Mouse (Mus musculus): ENCODE data around the gene Tshz3.

The Tshz3 gene

DNA sequence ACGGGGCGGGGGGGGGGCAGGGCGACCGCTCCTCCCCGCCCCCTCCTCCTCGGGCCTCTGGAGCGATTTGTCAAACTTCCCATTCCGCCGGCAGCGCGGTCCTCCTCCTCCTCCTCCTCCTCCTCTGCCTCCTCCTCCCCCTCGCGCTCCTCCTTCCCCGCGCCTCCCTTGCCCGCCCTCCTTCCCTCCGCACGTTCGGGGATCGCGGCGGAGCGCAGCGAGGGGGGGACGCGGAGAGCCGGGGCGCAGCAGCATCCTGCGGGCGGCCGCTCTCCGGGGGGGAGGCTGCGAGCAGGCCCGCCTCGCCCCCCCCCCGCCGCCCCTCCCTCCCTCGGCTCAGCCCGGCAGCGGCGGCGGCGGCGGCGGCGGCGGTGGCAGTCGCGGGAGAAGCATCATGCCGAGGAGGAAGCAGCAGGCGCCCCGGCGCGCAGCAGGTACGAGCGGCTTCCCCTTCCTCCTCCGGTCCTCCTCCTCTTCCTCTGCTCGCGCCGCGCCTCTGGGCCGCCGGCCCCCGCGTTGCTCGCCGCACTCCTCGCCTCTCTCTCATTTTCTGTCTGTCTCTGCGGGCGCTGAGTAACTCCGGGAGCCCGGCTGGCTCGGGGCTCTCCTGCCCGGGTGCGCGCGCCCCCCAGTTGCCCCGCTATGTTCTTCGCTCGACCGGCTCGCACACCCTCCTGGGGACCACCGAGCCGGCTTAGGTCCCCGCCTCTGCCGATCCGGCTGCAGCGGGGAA, at the start of gene Tshz3:
TSS of gene Tshz3 (plus strand) at position 263 of the 733 bp plus-strand sequence.
- peak; percentile 77 for DNase-seq (ENCODE audit: inconsistent ontology term)

- no peak for DNase-seq (ENCODE audit: inconsistent ontology term)
Measured at GRCm38 (mm10) chr7:36655931-36656330, 42.0 kb upstream of the Tshz3 start.

DNA sequence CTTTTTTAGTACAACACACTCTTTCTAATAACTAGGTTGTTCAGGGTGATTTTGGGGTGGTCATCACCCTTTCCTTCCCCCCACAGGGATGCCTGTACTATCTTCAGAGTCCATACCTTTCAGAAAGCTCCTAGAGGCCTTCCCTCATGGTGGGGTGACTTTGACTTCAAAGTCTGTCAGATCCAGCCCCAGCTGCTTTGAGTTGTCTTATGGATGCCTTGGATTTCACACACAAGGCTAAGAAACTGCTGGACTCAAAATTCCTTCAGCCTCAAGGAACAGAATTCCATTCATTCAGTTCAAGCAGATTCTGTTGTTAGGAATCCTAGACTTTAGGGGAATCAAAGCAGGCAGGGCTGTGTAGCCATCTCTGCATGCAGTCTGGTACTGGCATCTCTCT, 41.5 kb upstream of the Tshz3 start:
- DNase-seq (ENCODE audit: inconsistent ontology term): no peak

DNA sequence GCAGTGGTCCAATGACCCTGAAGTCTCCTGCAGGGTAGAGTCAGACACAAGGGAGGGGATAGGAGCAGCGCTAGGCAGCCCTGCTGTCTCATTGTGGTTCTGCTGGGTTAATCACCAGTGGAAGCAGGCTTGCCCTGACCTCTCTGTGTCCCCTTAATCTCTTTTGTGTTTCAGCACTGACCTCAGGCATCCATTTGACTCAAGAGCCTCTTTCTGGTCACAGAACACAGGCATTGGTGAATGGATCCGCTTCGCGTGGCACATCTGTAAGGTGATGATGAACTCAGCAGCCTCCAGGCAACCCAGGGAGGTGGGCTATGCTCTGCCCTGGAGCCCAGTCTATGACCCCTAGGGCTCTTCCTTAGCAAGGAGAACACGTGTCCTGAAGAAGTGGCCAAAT, 39.6 kb upstream of the Tshz3 start:
- no peak for DNase-seq (ENCODE audit: inconsistent ontology term)

DNA sequence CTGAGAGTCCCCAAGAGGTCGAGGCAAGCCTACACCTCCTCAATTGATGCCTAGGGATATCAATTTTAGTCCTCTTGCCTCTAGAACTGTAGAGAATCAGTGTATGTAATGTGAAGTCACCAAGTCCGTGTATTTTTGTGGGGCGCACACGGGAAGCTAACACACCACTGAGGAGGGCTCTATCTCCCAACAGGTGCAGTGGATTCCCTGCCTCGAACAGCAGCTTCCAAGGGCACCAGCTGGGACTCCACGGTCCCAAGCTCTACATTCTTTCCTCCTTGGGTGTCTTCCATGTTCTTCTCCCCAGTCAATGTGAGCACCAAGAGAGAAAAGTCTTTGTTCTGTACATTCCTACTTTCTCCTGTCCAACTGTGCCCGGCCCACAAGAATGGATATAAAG, 38.7 kb upstream of the Tshz3 start:
- DNase-seq (ENCODE audit: inconsistent ontology term): no peak

GRCm38 (mm10) chr7:36660654-36661053, 37.3 kb upstream of the Tshz3 start:
- DNase-seq (ENCODE audit: inconsistent ontology term): no peak

GRCm38 (mm10) chr7:36663431-36663830, 34.5 kb upstream of the Tshz3 start:
- DNase-seq (ENCODE audit: inconsistent ontology term): no peak

- peak; percentile 52 for DNase-seq (ENCODE audit: inconsistent ontology term)
Measured at GRCm38 (mm10) chr7:36667767-36668166, 30.2 kb upstream of the Tshz3 start.

DNA sequence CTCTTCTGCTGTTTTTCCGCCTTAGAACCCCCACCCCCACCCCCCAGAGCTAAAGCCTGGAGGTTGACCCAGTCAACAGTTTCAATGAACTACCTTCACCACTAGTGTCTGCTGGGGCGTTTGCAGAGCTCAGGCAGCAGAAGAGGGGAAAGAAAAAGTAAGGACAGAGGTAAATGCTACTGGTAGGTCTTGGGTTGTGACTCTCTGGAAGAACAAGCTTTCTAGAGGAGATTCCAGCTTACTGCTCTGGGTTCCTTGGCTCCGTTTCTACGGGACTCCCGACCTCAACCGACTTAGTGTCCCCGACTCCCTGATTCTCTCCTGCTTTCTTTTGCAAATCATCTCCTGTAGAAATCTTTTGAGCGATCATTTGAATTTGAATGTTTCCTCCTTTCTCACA, 19.9 kb upstream of the Tshz3 start:
- no peak for DNase-seq (ENCODE audit: inconsistent ontology term)

- DNase-seq (ENCODE audit: inconsistent ontology term): no peak
Measured at GRCm38 (mm10) chr7:36678510-36678909, 19.4 kb upstream of the Tshz3 start.

DNA sequence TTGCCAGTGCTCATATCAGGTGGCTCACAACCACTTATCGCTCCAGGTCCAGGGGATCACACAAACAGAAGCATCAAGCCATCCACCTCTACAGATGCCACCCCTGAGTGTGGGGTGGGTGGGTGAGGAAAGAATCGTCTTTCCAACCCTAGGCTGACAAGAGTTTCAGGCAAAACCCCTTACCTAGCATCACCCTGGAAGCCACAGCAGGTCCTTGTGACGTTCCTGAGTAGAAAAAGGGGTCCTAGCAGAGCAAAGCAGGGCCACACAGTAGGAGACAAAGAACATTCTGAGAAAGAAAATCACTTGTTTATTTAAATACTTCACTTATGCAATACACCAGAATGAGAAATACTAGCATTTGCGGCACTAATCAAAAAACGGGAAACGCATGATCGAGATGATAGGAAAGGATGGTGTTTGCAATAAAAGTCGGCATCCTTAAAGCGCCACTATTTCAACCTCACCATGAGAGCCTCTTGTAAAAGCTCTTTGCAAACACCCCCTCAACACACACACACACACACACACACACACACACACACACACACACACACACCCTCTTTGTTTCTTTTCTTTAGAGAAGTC, 18.8 kb upstream of the Tshz3 start:
- DNase-seq (ENCODE audit: inconsistent ontology term): no peak

- peak; percentile 65 for DNase-seq (ENCODE audit: inconsistent ontology term)
Measured at GRCm38 (mm10) chr7:36679866-36680458, 18.0 kb upstream of the Tshz3 start.

DNA sequence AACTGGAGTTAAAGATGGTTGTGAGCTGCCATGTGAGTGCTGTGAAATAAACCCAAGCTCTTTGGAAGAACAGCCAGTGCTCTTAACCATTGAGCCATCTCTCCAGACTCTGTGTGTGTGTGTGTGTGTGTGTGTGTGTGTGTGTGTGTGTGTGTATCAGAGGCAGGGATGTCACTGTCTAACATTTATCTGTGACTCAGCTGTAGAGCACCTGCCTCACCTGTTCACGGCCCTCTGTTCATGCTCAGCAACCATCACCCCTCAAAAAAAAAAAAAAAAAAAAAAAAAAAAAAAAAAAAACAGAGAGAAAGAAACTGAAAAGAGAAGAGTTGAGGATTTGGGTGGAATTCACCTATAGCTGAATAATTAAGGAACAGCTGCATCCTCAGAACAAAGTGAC, 10.4 kb upstream of the Tshz3 start:
- DNase-seq (ENCODE audit: inconsistent ontology term): no peak

- no peak for DNase-seq (ENCODE audit: inconsistent ontology term)
Measured at GRCm38 (mm10) chr7:36689049-36689793, 8.7 kb upstream of the Tshz3 start.

DNA sequence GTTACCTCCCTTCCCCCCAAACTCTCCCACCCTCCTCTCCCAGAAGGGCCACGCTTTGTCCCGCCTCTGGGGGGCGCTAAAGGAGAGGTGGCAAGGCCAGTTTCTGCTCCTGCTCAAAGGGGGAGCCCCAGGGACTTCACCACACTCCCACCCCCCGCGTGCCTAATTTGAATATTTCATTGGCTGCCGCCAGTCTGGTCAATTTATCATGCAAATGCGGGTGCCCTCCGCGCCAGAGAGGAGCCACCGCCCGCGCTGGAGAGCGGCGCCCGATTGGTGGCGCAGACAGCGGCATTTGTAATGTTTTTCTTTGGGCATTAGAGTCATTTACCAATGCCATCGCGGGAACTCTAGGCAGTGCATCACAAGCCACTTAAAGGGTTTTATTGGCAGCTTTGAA, 7.4 kb upstream of the Tshz3 start:
- DNase-seq (ENCODE audit: inconsistent ontology term): peak; percentile 51

DNA sequence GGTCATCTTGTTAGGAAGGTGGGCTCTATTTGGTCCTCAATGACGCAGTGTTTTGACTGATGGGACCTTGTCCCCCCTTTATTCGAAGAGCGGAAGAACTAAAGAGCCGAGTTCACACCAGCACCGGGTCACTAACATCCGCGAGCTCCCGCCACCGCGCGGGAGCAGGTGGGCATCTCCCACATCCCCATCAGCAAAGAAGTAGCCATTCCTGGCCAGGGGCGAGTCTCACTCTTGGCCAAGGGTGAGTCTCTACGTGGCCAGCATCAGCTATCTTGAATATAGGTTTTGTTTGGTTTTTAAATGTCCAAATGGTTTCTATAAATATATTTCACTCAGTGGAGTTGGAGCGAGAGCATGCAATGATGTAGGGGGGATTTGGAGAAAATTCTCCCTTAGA, 6.3 kb upstream of the Tshz3 start:
- DNase-seq (ENCODE audit: inconsistent ontology term): no peak

GRCm38 (mm10) chr7:36692381-36692780, 5.5 kb upstream of the Tshz3 start:
- no peak for DNase-seq (ENCODE audit: inconsistent ontology term)

DNA sequence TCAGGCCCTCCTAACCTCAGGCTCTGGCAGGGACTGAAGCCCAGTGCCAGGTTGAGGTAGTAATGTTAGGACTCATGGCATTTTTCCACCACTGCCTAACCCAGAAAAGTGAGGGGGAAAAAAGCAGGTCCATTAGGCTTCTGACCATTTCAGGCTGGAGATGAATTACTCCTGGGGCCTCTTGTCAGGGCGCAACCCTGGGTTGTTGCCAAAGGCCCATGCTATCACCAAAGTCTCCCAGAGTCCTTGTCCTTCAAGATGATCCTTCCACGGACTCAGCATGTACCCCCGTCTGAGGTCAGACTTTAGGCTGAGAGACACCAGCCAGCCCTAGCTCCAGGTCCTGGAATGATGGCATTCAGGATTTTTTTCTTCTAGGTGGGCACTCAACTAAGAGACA, 4.8 kb upstream of the Tshz3 start:
- DNase-seq (ENCODE audit: inconsistent ontology term): no peak

GRCm38 (mm10) chr7:36694642-36695191, 3.2 kb upstream of the Tshz3 start:
- no peak for DNase-seq (ENCODE audit: inconsistent ontology term)

DNA sequence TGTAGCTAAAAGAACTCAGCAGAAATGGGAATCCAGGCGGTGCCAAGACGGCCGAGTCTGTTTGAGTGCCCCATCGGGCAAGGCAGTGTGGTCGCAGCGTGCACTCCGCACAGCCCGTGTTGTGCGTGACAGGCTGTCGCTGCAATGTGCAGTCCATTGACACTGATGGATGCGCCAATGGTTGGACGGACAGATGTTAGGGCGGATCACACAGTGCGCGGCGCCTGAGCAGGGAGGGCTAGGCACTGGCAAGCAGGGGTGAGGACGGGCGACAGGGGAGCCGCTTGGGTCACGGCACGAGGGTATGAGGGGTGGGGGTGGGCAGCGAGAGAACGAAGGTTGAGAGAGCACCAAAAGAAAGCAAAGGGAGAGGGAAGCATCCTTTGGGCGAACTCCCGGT, 2.6 kb upstream of the Tshz3 start:
- no peak for DNase-seq (ENCODE audit: inconsistent ontology term)

DNA sequence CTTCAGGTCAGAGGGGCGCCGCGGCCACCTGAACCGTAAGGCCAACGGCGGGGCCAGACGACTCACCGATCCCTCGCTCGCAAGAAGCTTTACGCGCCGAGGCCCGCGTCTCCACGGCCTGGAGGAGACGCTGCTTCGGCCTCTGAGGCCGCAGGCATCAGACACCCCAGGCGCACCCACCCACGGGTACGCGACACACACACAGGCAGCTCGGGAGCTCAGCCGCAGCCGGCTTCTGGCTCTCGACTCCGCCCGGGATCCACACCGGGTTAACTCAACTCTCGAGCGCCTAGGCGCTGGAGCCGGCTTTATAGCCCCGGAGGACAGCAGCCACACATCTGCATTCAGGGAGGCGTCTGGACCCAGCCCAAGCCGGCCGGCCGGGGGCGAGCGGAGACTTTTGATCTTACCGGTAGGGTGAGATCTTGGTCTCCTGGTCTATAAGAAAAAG, 2.1 kb upstream of the Tshz3 start:
- peak; percentile 63 for DNase-seq (ENCODE audit: inconsistent ontology term)
